Mouse (Mus musculus) adrenal gland, postnatal 14 days (tissue): ENCODE results near the gene Pde10a. TPM values are rescaled to one million over a fixed set of nuclear protein-coding genes. Genes with fewer than 3 reads are reported as not detected.

ENCODE experiments used
- DNase-seq: peaks from one replicate; pipeline ENCODE4 v3.0.0; 2021; ENCODE audit warnings: mixed read lengths
- total RNA-seq: library from RNA; stranded (reverse); gene quantifications from 2 replicates; pipeline ENCODE4 v1.2.3, GENCODE M21; 2021

Pde10a gene
- total RNA-seq, 1 experiment from 2014 or later: 33.0 TPM

DNA sequence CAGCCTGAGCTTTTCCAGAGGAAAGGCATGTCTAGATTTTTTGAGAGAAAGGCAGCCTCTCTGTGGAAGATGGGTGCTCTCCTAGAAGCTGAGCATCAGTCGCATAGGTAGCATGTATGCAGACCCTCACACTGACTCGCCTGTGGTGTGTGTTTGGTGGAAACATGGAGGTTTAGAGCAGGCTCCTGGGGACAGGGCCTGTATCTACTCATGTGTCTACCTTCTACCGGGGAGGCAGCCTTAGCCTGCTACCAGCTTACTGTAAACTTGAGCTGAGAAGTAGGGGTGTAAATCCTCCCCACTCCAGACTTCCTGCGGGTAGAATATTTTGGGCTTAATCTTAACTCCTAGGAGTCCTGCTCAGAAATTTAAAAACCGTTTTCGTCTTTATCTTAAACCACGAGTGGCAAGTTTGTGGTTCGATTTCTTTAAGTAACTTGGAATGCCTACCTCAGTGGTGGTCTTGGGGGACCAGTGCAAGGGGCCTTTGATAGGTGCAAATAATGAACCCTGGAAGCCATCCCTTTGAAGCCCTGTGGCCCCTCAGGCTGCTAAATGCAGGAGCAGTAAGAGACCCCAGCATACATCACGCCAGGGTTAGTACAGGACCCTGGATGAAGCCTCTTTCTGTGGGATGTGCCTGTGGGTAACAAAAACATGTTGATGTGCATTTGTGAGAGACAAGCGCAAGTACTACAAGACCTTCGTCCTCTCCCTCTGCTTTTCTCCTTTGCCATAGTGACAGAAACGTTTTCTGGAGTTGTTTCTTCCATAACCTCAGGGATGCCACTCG is 367.2 kb downstream of the Pde10a start:
- DNase-seq: no peak

- DNase-seq: no peak
Measured at GRCm38 (mm10) chr17:8895991-8896390, 370.8 kb downstream of the Pde10a start.

GRCm38 (mm10) chr17:8897749-8898148 is 372.6 kb downstream of the Pde10a start:
- DNase-seq: no peak

DNA sequence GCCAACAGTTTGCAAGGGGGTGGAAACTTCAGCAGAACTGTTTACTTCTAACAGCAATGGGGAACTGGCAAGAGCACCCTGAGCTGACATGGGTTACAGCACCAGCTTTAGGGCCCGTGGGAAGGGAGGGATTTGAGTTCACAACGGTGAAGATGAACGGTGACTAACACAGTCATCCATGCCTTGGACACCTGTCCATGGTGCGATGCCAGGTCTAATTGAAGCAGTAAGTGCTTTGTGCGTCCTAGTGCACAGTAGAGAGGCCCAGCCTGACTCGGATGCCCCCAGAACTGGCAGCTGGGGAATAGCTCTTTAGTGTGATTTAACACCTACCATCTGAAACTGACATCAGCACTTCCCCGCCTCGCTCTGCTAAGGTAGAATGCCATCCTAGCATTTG is 373.0 kb downstream of the Pde10a start:
- no peak for DNase-seq

GRCm38 (mm10) chr17:8899212-8899611 is 374.0 kb downstream of the Pde10a start:
- no peak for DNase-seq

DNA sequence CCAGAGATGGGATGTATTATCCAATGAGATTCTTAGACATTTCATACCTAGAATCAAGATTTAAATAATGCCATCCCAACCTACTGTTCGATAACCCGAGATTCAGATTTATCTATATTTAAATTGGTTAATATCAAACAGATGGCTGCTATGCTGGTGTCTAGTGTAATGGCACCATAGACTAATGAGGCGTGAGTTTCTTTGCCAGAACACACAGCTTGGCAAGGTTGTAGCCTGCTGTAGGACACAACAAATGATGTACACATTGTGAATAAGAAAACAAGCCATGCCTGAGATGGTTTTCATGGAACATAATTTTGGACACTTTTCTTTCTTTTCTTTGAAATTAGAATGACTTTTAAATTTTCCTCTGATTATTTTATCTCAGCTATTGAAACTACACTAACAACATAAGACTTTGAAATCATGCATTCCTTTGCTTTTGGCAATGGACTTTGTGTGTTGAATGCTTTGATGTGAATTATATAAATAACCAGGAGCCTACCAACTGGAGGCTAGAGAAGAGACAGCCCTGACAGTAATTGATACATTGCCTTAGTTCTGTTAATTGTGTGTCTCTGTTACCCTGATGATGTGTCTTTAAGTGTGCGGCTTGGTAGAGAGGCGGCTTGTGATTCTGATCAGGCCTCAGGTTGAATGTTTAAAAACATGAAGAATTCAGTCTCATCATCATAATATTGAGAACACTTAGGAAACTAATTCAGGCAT is 378.5 kb downstream of the Pde10a start:
- no peak for DNase-seq

DNA sequence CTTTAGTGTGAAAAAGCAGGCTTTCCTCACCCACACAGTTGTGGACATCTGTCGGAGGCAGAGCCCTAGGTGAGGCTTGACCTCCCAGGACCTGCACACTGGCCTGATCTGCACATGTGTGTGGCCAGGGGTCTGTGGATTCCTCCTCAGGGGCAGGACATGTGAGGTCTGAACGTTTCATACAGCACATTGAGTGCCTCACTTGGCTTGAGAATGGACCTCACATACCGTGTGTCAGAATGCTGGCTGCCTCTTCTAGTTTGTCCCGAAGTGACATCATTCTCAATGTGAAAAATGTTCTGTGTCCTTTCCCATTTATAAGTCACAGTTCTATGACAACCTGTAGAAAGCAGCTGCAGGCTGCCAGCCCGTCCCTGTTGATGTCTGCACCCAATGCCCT is 385.4 kb downstream of the Pde10a start:
- DNase-seq: no peak

DNA sequence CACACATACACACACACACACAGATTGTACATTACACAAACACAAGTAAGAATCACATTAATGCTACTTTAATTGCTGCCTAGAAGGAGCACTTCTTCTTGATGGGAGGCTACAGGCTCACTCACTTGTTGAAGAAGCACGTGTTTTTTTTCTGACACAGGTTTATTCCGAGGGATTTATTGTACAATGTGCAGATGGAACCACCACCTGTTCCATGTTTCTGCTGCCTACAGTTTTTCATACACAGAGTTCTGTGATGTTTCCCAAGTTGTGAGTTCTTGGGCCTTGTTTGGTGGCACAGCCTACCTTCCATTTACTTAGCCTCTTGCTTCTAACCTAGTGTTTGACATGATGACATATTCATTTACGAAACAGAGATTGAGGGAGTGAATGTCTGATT is 387.8 kb downstream of the Pde10a start:
- DNase-seq: no peak

GRCm38 (mm10) chr17:8915693-8916092 is 390.5 kb downstream of the Pde10a start:
- no peak for DNase-seq

DNA sequence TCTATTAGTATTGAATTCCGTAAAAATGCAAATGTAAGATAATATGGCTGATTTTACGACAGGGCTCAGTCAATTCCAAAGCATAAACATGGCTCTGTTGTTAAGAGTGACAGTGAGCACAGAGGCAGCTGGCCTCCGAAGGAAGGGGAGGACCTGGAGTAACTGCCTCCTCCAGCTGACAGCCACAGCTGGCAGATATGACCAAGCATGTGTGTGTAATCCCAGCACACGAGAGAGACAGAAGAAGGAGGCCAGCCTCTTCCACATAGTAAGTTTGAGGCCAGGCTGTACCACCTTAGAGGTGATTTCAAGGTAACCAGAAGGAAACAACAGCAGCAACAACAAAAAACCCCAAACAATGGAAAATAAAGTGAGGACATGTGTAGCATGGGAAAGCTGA is 397.9 kb downstream of the Pde10a start:
- DNase-seq: no peak

DNA sequence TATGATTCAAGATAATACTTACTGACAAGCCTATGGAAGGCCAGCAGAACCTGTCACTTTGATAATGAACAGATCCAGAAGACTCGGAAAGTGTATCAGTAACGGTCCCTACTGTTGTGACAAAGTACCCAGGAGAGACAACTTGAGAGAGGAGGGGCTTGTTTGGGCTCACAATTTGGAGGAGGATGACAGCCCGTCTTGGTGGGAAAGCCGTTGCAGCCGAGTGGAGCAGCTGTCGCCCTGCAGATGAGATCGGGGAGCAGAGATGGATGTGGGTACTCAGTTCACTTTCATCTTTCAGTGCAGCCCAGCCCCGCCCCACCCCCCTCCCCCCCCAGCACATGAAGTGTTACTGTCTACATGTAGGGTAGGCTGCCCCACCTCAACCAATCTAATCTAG is 398.6 kb downstream of the Pde10a start:
- DNase-seq: no peak

- no peak for DNase-seq
Measured at GRCm38 (mm10) chr17:8925819-8926383, 400.7 kb downstream of the Pde10a start.

GRCm38 (mm10) chr17:8928560-8928959 is 403.4 kb downstream of the Pde10a start:
- DNase-seq: no peak

DNA sequence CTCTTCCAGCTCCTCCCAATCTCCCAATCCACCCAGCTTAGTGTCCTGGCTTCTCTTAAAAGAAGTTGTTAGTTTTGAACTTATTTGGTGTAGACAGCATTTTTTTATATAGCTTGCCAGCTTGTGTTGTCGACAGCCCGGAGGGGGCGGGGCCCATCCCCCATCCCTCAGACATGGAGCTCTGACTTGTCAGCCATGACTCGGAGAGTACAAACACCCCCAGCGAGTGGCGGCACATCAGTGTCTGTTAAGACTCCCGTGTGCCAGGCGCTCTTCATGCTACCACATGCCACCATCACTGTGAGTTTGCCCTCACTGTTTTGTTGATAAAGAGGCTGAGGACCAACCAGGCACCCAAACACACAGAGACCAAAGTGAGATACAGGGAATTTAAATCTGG is 404.5 kb downstream of the Pde10a start:
- DNase-seq: no peak

GRCm38 (mm10) chr17:8935604-8936003 is 410.4 kb downstream of the Pde10a start:
- DNase-seq: no peak

- DNase-seq: peak; percentile 51
Measured at GRCm38 (mm10) chr17:8936603-8937002, 411.4 kb downstream of the Pde10a start.

GRCm38 (mm10) chr17:8951588-8951987 is 426.4 kb downstream of the Pde10a start:
- no peak for DNase-seq

DNA sequence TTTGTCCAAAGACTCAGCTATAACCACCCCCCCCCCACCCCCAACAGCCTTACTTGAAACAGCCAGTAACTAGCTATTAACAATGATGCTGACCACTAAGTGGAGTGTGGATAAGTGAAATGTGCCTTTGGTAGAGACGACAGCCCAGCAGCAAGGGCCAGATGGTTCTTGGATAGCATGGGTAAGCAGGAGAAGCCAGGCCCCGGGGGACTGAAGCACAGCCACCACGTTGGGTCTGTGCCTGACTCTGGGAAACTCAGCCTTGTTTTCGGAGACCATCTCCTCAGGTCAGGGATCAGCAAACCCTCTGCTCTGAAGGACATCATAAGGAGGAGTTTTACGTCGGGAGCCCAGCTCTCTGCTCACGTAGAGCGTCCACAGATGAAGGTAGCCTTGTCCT is 427.8 kb downstream of the Pde10a start:
- no peak for DNase-seq

- peak; percentile 60 for DNase-seq
Measured at GRCm38 (mm10) chr17:8958125-8958524, 433.0 kb downstream of the Pde10a start.

- DNase-seq: no peak
Measured at GRCm38 (mm10) chr17:8960386-8960785, 435.2 kb downstream of the Pde10a start.

GRCm38 (mm10) chr17:8961097-8961496 is 435.9 kb downstream of the Pde10a start:
- DNase-seq: no peak

- DNase-seq: no peak
Measured at GRCm38 (mm10) chr17:8961644-8962043, 436.5 kb downstream of the Pde10a start.

GRCm38 (mm10) chr17:8965177-8965576 is 440.0 kb downstream of the Pde10a start:
- peak; percentile 39 for DNase-seq
